Comparison of ENCODE assay signal across 8 mouse cellular contexts in the genomic region with DNA sequence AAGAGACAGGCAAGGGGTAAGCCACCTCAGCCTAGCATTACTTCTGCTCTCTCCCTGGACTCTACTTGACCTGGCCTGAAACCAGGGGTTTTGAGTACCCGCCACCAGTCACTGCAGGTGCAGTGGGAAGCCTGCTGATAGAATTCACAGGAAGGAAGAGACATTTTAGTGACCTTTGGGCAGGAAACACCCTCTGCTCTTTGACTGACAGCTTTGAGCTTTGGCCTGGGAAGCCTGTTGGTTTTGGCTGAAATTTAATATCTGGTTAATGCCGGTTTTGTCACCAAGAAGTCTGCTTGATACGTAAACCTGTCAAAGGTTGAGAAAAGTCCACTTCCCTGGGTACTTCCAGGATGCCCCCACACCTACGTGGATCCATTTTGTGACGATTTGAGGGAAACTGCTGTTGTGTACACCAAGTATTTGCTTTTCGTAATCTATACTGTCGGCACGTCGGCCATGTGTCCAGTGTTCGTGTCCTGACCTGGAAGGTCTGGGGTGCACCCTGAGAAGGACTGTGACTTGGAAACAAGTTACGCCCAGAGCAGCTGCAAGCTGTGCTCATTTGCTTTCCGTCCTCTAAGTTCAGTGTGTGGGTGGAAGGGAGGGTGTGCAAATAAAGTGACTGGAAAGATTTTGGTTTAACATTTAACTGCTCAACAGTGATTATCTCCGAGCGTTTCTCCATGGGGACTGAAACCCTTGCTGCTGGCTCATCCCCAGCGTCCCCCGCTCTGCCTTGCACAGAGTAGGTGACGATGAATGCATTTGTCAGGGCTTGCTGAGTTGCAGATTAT.
DNase-seq lines count a peak whose midpoint lies in the region; ATAC-seq lines count a peak whose summit lies in the region.

No protein-coding gene starts in this region.

- no peak for ATAC-seq in midbrain, embryonic 11.5 days (ENCODE audit: low FRiP score)
- ATAC-seq in midbrain, embryonic 14.5 days (ENCODE audit: low FRiP score, low TSS enrichment): no peak
- ATAC-seq in intestine, embryonic 15.5 days: peak; percentile 84
- peak; percentile 75 for ATAC-seq in stomach, embryonic 15.5 days (ENCODE audit: insufficient read depth, low FRiP score, low read depth)

- no peak overlapping the region for H3K4me3 ChIP-seq in midbrain, embryonic 11.5 days (ENCODE audit: low read depth, low read length)
- no peak overlapping the region for H3K4me3 ChIP-seq in midbrain, embryonic 14.5 days (replicated peaks; ENCODE audit: low read depth, low read length)
- H3K4me3 ChIP-seq in intestine, embryonic 15.5 days (replicated peaks): no peak overlapping the region
- H3K4me3 ChIP-seq in stomach, embryonic 15.5 days (replicated peaks): no peak overlapping the region

- H3K4me2 ChIP-seq in midbrain, embryonic 11.5 days: no peak overlapping the region
- H3K4me2 ChIP-seq in midbrain, embryonic 14.5 days (ENCODE audit: low read length): no peak overlapping the region
- H3K4me2 ChIP-seq in intestine, embryonic 15.5 days (replicated peaks): 0 out of 2 replicates have a peak overlapping the region, but pooled peaks have one; percentile 12
- no peak overlapping the region for H3K4me2 ChIP-seq in stomach, embryonic 15.5 days

- H3K9ac ChIP-seq in midbrain, embryonic 11.5 days (ENCODE audit: low read length): no peak overlapping the region
- H3K9ac ChIP-seq in midbrain, embryonic 14.5 days (replicated peaks; ENCODE audit: low read length): no peak overlapping the region
- no peak overlapping the region for H3K9ac ChIP-seq in intestine, embryonic 15.5 days
- no peak overlapping the region for H3K9ac ChIP-seq in stomach, embryonic 15.5 days

- DNase-seq in midbrain, embryonic 11.5 days (ENCODE audit: low spot score, missing footprints): peak; percentile 81
- DNase-seq in midbrain, embryonic 14.5 days: no peak
- DNase-seq in left cerebral cortex, adult 9 months (ENCODE audit: low spot score in 2 of 2): peak; percentile 78 to 81
- DNase-seq in adrenal gland, postnatal 36 days: no peak
- no peak for DNase-seq in lung, postnatal 10 days
- DNase-seq in cerebellum, postnatal 10 days: no peak

- H3K9me3 ChIP-seq in midbrain, embryonic 11.5 days (ENCODE audit: control insufficient read depth, low read length): no peaks in the 10 kb centered on the region
- no peaks in the 10 kb centered on the region for H3K9me3 ChIP-seq in midbrain, embryonic 14.5 days (ENCODE audit: control insufficient read depth, low read length)
- no peaks in the 10 kb centered on the region for H3K9me3 ChIP-seq in intestine, embryonic 15.5 days
- H3K9me3 ChIP-seq in stomach, embryonic 15.5 days: no peaks in the 10 kb centered on the region

- H3K36me3 ChIP-seq in midbrain, embryonic 11.5 days (ENCODE audit: control insufficient read depth, insufficient read depth, low read length): no peaks in the 10 kb centered on the region
- H3K36me3 ChIP-seq in midbrain, embryonic 14.5 days (ENCODE audit: control insufficient read depth, insufficient read depth, low read length): no peaks in the 10 kb centered on the region
- no peaks in the 10 kb centered on the region for H3K36me3 ChIP-seq in intestine, embryonic 15.5 days
- H3K36me3 ChIP-seq in stomach, embryonic 15.5 days: no peaks in the 10 kb centered on the region

- H3K27me3 ChIP-seq in midbrain, embryonic 11.5 days (ENCODE audit: control insufficient read depth, insufficient read depth, low read length): peaks cover 81% of the 10 kb centered on the region
- H3K27me3 ChIP-seq in midbrain, embryonic 14.5 days (ENCODE audit: control insufficient read depth, insufficient read depth, low read length): peaks cover 78% of the 10 kb centered on the region
- H3K27me3 ChIP-seq in intestine, embryonic 15.5 days (replicated peaks): no peaks in the 10 kb centered on the region
- H3K27me3 ChIP-seq in stomach, embryonic 15.5 days (replicated peaks): no peaks in the 10 kb centered on the region

- H3K27ac ChIP-seq in midbrain, embryonic 11.5 days (ENCODE audit: low read depth, low read length): no peak overlapping the region
- no peak overlapping the region for H3K27ac ChIP-seq in midbrain, embryonic 14.5 days (replicated peaks; ENCODE audit: low read depth, low read length)
- H3K27ac ChIP-seq in intestine, embryonic 15.5 days: no peak overlapping the region
- peak overlapping the region; percentile 16; the same call in 1 of the 2 replicates for H3K27ac ChIP-seq in stomach, embryonic 15.5 days

- whole genome bisulfite sequencing in midbrain, embryonic 11.5 days: 71% methylated on average over 17 of the region's 17 CpGs
- WGBS in midbrain, embryonic 14.5 days: 77% methylated on average over 17 of the region's 17 CpGs
- whole genome bisulfite sequencing in intestine, embryonic 15.5 days: 56% methylated on average over 17 of the region's 17 CpGs
- 50% methylated on average over 17 of the region's 17 CpGs for WGBS in stomach, embryonic 15.5 days

- H3K4me1 ChIP-seq in midbrain, embryonic 11.5 days (ENCODE audit: control insufficient read depth, insufficient read depth, low read length): peaks cover 5% of the 10 kb centered on the region
- peaks cover 9% of the 10 kb centered on the region; the same call in 1 of the 2 replicates for H3K4me1 ChIP-seq in midbrain, embryonic 14.5 days (ENCODE audit: control insufficient read depth, insufficient read depth, low read length)
- peaks cover 11% of the 10 kb centered on the region for H3K4me1 ChIP-seq in intestine, embryonic 15.5 days (replicated peaks)
- peaks cover 5% of the 10 kb centered on the region; the same call in 1 of the 2 replicates for H3K4me1 ChIP-seq in stomach, embryonic 15.5 days

Comparison
In these comparisons a context has a peak if more than half of its experiments do, and no peak if none do; other contexts are left out.
1. DNase-seq: peak in midbrain, embryonic 11.5 days (single experiment) and left cerebral cortex, adult 9 months (2 of 2); none in midbrain, embryonic 14.5 days (single experiment), adrenal gland, postnatal 36 days (0 of 2), lung, postnatal 10 days (single experiment) and cerebellum, postnatal 10 days (0 of 2).
2. ATAC-seq: peak in intestine, embryonic 15.5 days (single experiment) and stomach, embryonic 15.5 days (single experiment); none in midbrain, embryonic 11.5 days (single experiment) and midbrain, embryonic 14.5 days (single experiment).